Mouse (Mus musculus) heart, adult 2 months (tissue): ENCODE data around the gene Ankfn1. TPM values are rescaled to one million over a fixed set of nuclear protein-coding genes. Genes with fewer than 3 reads are reported as not detected.

Experiments used
- DNase-seq, 2 experiments: peaks; one replicate each; pipeline ENCODE4 v3.0.0; 2021
- H3K27ac ChIP-seq: fragments of 200-600 bp; 2 replicates; pipeline ENCODE4 v1.8.1; 2022
- H3K27me3 ChIP-seq: fragments of 200-500 bp; 2 replicates; pipeline ENCODE4 v1.6.1; 2012; ENCODE audit warnings: mild to moderate bottlenecking, low read length, inconsistent platforms, mixed read lengths; ENCODE audit not compliant: control insufficient read depth, insufficient read depth
- H3K36me3 ChIP-seq: fragments of 200-500 bp; 2 replicates; pipeline ENCODE4 v1.6.1; 2012; ENCODE audit warnings: low read length, inconsistent platforms; ENCODE audit not compliant: control insufficient read depth, insufficient read depth
- H3K4me1 ChIP-seq: fragments of 200-500 bp; 2 replicates; pipeline ENCODE4 v1.6.1; 2011; ENCODE audit warnings: low read length; ENCODE audit not compliant: control insufficient read depth, insufficient read depth
- H3K4me3 ChIP-seq: fragments of 200-600 bp; 2 replicates; pipeline ENCODE4 v1.8.1; 2022
- H3K79me2 ChIP-seq: fragments of 200-500 bp; replicated peaks from 2 replicates; pipeline ENCODE4 v1.6.1; 2012; ENCODE audit warnings: mild to moderate bottlenecking, inconsistent platforms, low read length, moderate library complexity, mixed read lengths; ENCODE audit not compliant: control insufficient read depth, insufficient read depth
- H3K9ac ChIP-seq: fragments of 200-500 bp; 2 replicates; pipeline ENCODE4 v1.6.1; 2012; ENCODE audit warnings: low read depth, mild to moderate bottlenecking, control low read depth, inconsistent platforms, low read length, mixed read lengths
- CTCF ChIP-seq: fragments of 200-600 bp; IDR thresholded peaks from 2 replicates; pipeline ENCODE4 v1.8.1; 2022; ENCODE audit warnings: antibody characterized with exemption, mild to moderate bottlenecking, moderate library complexity
- EP300 ChIP-seq: fragments of 200-500 bp; IDR thresholded peaks from 2 replicates; pipeline ENCODE4 v1.6.1; 2011; ENCODE audit warnings: low read depth, low read length, control low read depth; ENCODE audit not compliant: insufficient read depth
- POLR2A ChIP-seq: fragments of 200-500 bp; IDR thresholded peaks from 2 replicates; pipeline ENCODE4 v1.6.1; 2011; ENCODE audit warnings: mild to moderate bottlenecking, low read depth, low read length, control low read depth; ENCODE audit not compliant: insufficient read depth
- WGBS: fragments of 180-500 bp; shearing (Covaris S2); methylation state at CpG from one replicate; pipeline ENCODE4 v1.1.7; 2018; 5-methylcytosine and 5-hydroxymethylcytosine counted together
- intact Hi-C: fragments of 180-260 bp; cut with DNase I; formaldehyde crosslinking; loops from one replicate; pipeline ENCODE4 v1.15.1; 2025
- polyA plus RNA-seq: library from polyadenylated mRNA; depleted of rRNA; stranded (reverse); fragments of >200 nt; gene quantifications from 2 replicates; pipeline ENCODE4 v1.2.3, GENCODE M21; 2012
- total RNA-seq, 2 experiments: library from RNA; stranded (reverse); gene quantifications; 2 replicates each; pipeline ENCODE4 v1.2.3; 2021

Ankfn1 gene
- total and polyA plus RNA-seq, 3 experiments, result 0.14 TPM; not detected in 2

- H3K27me3 ChIP-seq, result no peaks in the 10 kb centered on the region
- no peak overlapping the region for H3K9ac ChIP-seq
- DNase-seq, result no peak
- intact Hi-C loops, result no loop called here
- 78% methylated on average over 7 of the region's 7 CpGs for WGBS
- no peak for TF ChIP-seq EP300
- no peak for TF ChIP-seq POLR2A
- TF ChIP-seq CTCF, result no peak
- no peaks in the 10 kb centered on the region for H3K36me3 ChIP-seq
- no peaks in the 10 kb centered on the region for H3K79me2 ChIP-seq
- H3K4me3 ChIP-seq, result no peak overlapping the region
- H3K4me1 ChIP-seq, result no peaks in the 10 kb centered on the region
- H3K27ac ChIP-seq, result no peak overlapping the region
Measured at GRCm38 (mm10) chr11:89716351-89716750, 61.1 kb downstream of the Ankfn1 start.

DNA sequence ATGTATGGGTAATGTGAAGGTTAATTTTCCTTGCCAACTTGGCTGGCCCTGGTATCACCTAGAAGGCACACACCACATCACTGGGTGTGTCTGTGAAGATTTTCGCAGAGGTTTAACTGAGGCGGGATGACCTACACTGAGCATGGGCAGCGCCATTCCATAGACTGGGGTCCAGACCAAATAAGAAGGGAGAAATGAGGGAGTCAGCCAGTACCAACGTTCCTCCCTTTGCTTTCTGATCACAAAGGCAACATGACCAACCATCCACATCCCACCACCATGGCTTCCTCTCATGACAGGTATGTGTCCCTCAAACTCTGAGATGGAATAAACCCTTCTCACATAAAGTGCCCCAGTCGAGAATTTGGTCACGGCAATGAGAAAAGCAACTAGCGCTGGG is 68.9 kb downstream of the Ankfn1 start:
- DNase-seq, result no peak
- Histone ChIP-seq H3K4me3 (no peak overlapping the region), H3K4me1 (no peaks in the 10 kb centered on the region), H3K79me2 (no peaks in the 10 kb centered on the region), H3K27ac (no peak overlapping the region), H3K9ac (no peak overlapping the region), H3K36me3 (no peaks in the 10 kb centered on the region), H3K27me3 (no peaks in the 10 kb centered on the region)
- 90% methylated on average over 7 of the region's 7 CpGs for WGBS
- intact Hi-C loops, result no loop called here
- TF ChIP-seq EP300, result no peak
- no peak for TF ChIP-seq CTCF

DNA sequence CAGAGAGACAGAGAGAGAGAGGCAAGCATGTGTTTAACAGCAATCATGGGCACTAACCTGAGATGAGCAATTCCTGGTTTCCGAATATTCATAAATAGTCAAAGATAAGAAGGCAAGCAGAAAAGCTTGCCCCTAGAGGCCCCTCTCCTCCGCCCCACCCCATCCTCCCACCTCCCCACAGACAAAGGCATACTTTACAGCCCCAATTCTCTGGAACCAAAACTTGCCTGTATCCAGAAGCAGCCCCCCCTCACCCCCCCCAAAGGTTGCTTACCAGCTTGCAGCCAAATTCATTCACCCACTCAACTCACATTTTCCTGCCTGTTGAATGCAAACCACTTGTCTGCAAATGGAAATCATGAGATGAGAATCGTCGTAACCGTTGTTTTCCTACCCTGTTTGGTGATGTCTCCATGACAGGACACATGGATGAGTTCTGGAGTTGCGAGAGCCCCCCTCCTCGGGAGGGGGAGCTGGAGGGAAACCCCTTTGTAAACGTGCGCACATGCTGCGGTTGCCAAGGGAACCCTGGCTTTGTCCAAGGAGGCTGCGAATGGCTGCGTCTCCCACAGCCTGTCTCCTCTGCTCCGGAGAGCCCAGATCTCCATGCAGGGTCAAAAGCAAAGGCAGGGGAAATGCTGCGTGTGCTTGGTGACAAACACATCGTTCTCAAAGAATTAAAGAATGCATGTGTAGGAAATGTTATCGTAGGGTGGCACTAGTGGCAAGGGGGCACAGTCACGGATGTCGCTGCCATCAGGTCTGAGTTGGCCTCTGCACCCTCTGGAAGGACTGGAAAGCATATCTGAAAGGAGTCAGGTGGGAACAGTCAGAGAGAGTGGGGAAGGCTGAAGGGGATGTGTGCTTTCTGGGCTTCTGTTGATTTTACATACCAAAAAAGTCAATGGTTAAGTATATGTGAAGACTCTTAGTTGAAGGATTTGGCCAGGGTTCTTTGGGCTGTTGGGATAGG is 80.7 kb downstream of the Ankfn1 start:
- Histone ChIP-seq H3K79me2 (no peaks in the 10 kb centered on the region), H3K4me1 (no peaks in the 10 kb centered on the region), H3K36me3 (no peaks in the 10 kb centered on the region), H3K27me3 (no peaks in the 10 kb centered on the region), H3K4me3 (no peak overlapping the region), H3K9ac (no peak overlapping the region), H3K27ac (no peak overlapping the region)
- DNase-seq, result no peak
- intact Hi-C loops, result no loop called here
- 57% methylated on average over 18 of the region's 18 CpGs for WGBS
- TF ChIP-seq CTCF (no peak), POLR2A (no peak), EP300 (no peak)

DNA sequence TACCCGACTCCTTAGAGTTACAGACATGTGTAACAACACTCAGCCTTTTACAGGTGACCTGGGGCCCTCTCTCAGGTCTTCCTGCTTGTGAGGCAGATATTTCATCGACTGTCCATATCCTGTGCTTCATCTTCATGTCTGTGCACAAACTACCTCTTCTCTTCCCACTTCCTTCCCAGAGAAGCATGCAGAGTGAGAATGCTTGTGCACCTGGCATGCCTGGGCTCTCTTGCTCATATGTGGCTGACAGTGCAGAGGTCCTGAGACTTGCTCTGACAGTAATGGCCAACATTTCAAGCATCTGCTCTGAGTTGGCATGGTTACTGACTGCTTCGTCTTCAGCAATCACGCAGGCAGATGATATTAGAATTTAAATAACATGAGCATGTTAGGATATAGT is 83.8 kb downstream of the Ankfn1 start:
- H3K4me1 ChIP-seq, result no peaks in the 10 kb centered on the region
- no peaks in the 10 kb centered on the region for H3K27me3 ChIP-seq
- intact Hi-C loops, result no loop called here
- no peak overlapping the region for H3K4me3 ChIP-seq
- H3K36me3 ChIP-seq, result no peaks in the 10 kb centered on the region
- 79% methylated on average over 4 of the region's 4 CpGs for WGBS
- DNase-seq, result no peak
- no peak for TF ChIP-seq POLR2A
- no peak for TF ChIP-seq EP300
- no peak for TF ChIP-seq CTCF
- H3K79me2 ChIP-seq, result no peaks in the 10 kb centered on the region
- no peak overlapping the region for H3K27ac ChIP-seq
- H3K9ac ChIP-seq, result no peak overlapping the region

- WGBS, result 48% methylated on average over 2 of the region's 2 CpGs
- no peak for TF ChIP-seq POLR2A
- TF ChIP-seq CTCF, result no peak
- TF ChIP-seq EP300, result no peak
- no peaks in the 10 kb centered on the region for H3K79me2 ChIP-seq
- H3K4me1 ChIP-seq, result no peaks in the 10 kb centered on the region
- no peak overlapping the region for H3K27ac ChIP-seq
- H3K9ac ChIP-seq, result no peak overlapping the region
- H3K27me3 ChIP-seq, result no peaks in the 10 kb centered on the region
- H3K36me3 ChIP-seq, result no peaks in the 10 kb centered on the region
- intact Hi-C loops, result no loop called here
- no peak for DNase-seq
- no peak overlapping the region for H3K4me3 ChIP-seq
Measured at GRCm38 (mm10) chr11:89676922-89677321, 100.5 kb downstream of the Ankfn1 start.

GRCm38 (mm10) chr11:89673916-89674507 is 103.4 kb downstream of the Ankfn1 start:
- no peak for DNase-seq
- WGBS, result 16% methylated on average over 1 of the region's 1 CpGs
- Histone ChIP-seq H3K9ac (no peak overlapping the region), H3K79me2 (no peaks in the 10 kb centered on the region), H3K27me3 (no peaks in the 10 kb centered on the region), H3K4me1 (no peaks in the 10 kb centered on the region), H3K36me3 (no peaks in the 10 kb centered on the region), H3K27ac (no peak overlapping the region), H3K4me3 (no peak overlapping the region)
- intact Hi-C loops, result no loop called here
- TF ChIP-seq EP300 (no peak), CTCF (no peak), POLR2A (no peak)
